Mouse (Mus musculus): ENCODE data around the gene Wfdc11. TPM values are rescaled to one million over a fixed set of nuclear protein-coding genes. Genes with fewer than 3 reads are reported as not detected.

Wfdc11 gene
- polyA plus RNA-seq, 1 experiment from 2014 or later = not detected

GRCm38 (mm10) chr2:164678848-164679625 is 5.2 kb upstream of the Wfdc11 start:
- peak overlapping the region; percentile 44 for H3K4me3 ChIP-seq
- no peaks in the 10 kb centered on the region for H3K9me3 ChIP-seq
- ATAC-seq (ENCODE audit: extremely low read depth, insufficient number of reproducible peaks, low FRiP score, low TSS enrichment) = no peak
- H3K4me2 ChIP-seq = peak overlapping the region; percentile 63
- WGBS = 21% methylated on average over 19 of the region's 19 CpGs
- no peak overlapping the region for H3K27ac ChIP-seq (replicated peaks)
- no peaks in the 10 kb centered on the region for H3K36me3 ChIP-seq
- H3K27me3 ChIP-seq (replicated peaks) = no peaks in the 10 kb centered on the region
- peaks cover 7% of the 10 kb centered on the region for H3K4me1 ChIP-seq
- H3K9ac ChIP-seq = peak overlapping the region; percentile 62

- H3K36me3 ChIP-seq = no peaks in the 10 kb centered on the region
- no peak overlapping the region for H3K4me2 ChIP-seq
- no peak overlapping the region for H3K4me3 ChIP-seq
- no peaks in the 10 kb centered on the region for H3K9me3 ChIP-seq
- no peak for ATAC-seq (ENCODE audit: extremely low read depth, insufficient number of reproducible peaks, low FRiP score, low TSS enrichment)
- no peak overlapping the region for H3K27ac ChIP-seq (replicated peaks)
- no peaks in the 10 kb centered on the region for H3K27me3 ChIP-seq (replicated peaks)
- WGBS = 70% methylated on average over 16 of the region's 16 CpGs
- H3K9ac ChIP-seq = no peak overlapping the region
- H3K4me1 ChIP-seq = peaks cover 7% of the 10 kb centered on the region
These were observed 3.2 kb upstream of the Wfdc11 start for GRCm38 (mm10) chr2:164676916-164677685.

- peaks cover 7% of the 10 kb centered on the region for H3K4me1 ChIP-seq
- no peak overlapping the region for H3K27ac ChIP-seq (replicated peaks)
- no peak overlapping the region for H3K9ac ChIP-seq
- H3K36me3 ChIP-seq = no peaks in the 10 kb centered on the region
- H3K4me3 ChIP-seq = no peak overlapping the region
- no peak for ATAC-seq (ENCODE audit: extremely low read depth, insufficient number of reproducible peaks, low FRiP score, low TSS enrichment)
- no peaks in the 10 kb centered on the region for H3K9me3 ChIP-seq
- no peak overlapping the region for H3K4me2 ChIP-seq
- H3K27me3 ChIP-seq (replicated peaks) = no peaks in the 10 kb centered on the region; the same call in 1 of the 2 replicates
- 71% methylated on average over 7 of the region's 7 CpGs for WGBS
These were observed 2.2 kb upstream of the Wfdc11 start for GRCm38 (mm10) chr2:164676103-164676502.

GRCm38 (mm10) chr2:164670938-164671337 is 2.9 kb downstream of the Wfdc11 start:
- no peaks in the 10 kb centered on the region for H3K4me1 ChIP-seq
- ATAC-seq (ENCODE audit: extremely low read depth, insufficient number of reproducible peaks, low FRiP score, low TSS enrichment) = no peak
- peaks cover 3% of the 10 kb centered on the region for H3K27me3 ChIP-seq (replicated peaks)
- H3K4me2 ChIP-seq = no peak overlapping the region
- 19% methylated on average over 1 of the region's 1 CpGs for WGBS
- H3K9ac ChIP-seq = no peak overlapping the region
- H3K9me3 ChIP-seq = 0 out of 2 replicates have a peak, but pooled peaks cover 3% of the 10 kb centered on the region
- H3K36me3 ChIP-seq = no peaks in the 10 kb centered on the region
- H3K27ac ChIP-seq (replicated peaks) = no peak overlapping the region
- H3K4me3 ChIP-seq = no peak overlapping the region

GRCm38 (mm10) chr2:164670261-164670660 is 3.6 kb downstream of the Wfdc11 start:
- H3K4me2 ChIP-seq = no peak overlapping the region
- H3K9me3 ChIP-seq = 0 out of 2 replicates have a peak, but pooled peaks cover 3% of the 10 kb centered on the region
- H3K27ac ChIP-seq (replicated peaks) = no peak overlapping the region
- H3K36me3 ChIP-seq = no peaks in the 10 kb centered on the region
- WGBS = 68% methylated on average over 5 of the region's 5 CpGs
- no peak overlapping the region for H3K9ac ChIP-seq
- peaks cover 3% of the 10 kb centered on the region for H3K27me3 ChIP-seq (replicated peaks)
- no peak for ATAC-seq (ENCODE audit: extremely low read depth, insufficient number of reproducible peaks, low FRiP score, low TSS enrichment)
- H3K4me3 ChIP-seq = no peak overlapping the region
- H3K4me1 ChIP-seq = no peaks in the 10 kb centered on the region

GRCm38 (mm10) chr2:164664851-164665250 is 9.0 kb downstream of the Wfdc11 start:
- H3K9me3 ChIP-seq = 0 out of 2 replicates have a peak, but pooled peaks cover 3% of the 10 kb centered on the region
- no peak overlapping the region for H3K27ac ChIP-seq (replicated peaks)
- no peaks in the 10 kb centered on the region for H3K27me3 ChIP-seq (replicated peaks)
- no peak overlapping the region for H3K9ac ChIP-seq
- H3K4me3 ChIP-seq = no peak overlapping the region
- H3K4me1 ChIP-seq = no peaks in the 10 kb centered on the region
- no peak for ATAC-seq (ENCODE audit: extremely low read depth, insufficient number of reproducible peaks, low FRiP score, low TSS enrichment)
- WGBS = 77% methylated on average over 7 of the region's 7 CpGs
- no peak overlapping the region for H3K4me2 ChIP-seq
- no peaks in the 10 kb centered on the region for H3K36me3 ChIP-seq

- Histone ChIP-seq H3K36me3 (no peaks in the 10 kb centered on the region), H3K4me2 (no peak within 1 kb of the TSS), H3K9me3 (no peaks in the 10 kb centered on the region), H3K4me3 (no peak within 1 kb of the TSS), H3K9ac (no peak within 1 kb of the TSS), H3K27ac (replicated peaks) (no peak within 1 kb of the TSS), H3K27me3 (replicated peaks) (peaks cover 11% of the 10 kb centered on the region), H3K4me1 (no peaks in the 10 kb centered on the region)
- WGBS = 76% methylated on average over 9 of the region's 9 CpGs
- ATAC-seq (ENCODE audit: extremely low read depth, insufficient number of reproducible peaks, low FRiP score, low TSS enrichment) = no peak
These were observed 17.4 kb downstream of the Wfdc11 start, which contains the start of gene Wfdc9 for GRCm38 (mm10) chr2:164656483-164656882. Gene Wfdc9 (minus strand): TSS chr2:164656583.

GRCm38 (mm10) chr2:164655858-164656257 is 18.0 kb downstream of the Wfdc11 start, which contains the start of gene Wfdc10:
Gene Wfdc10 (plus strand): TSS chr2:164656046.
- no peak within 1 kb of the TSS for H3K4me3 ChIP-seq
- no peaks in the 10 kb centered on the region for H3K4me1 ChIP-seq
- no peak for ATAC-seq (ENCODE audit: extremely low read depth, insufficient number of reproducible peaks, low FRiP score, low TSS enrichment)
- H3K9ac ChIP-seq = no peak within 1 kb of the TSS
- 16% methylated on average over 11 of the region's 11 CpGs for WGBS
- no peak within 1 kb of the TSS for H3K27ac ChIP-seq (replicated peaks)
- H3K9me3 ChIP-seq = no peaks in the 10 kb centered on the region
- no peak within 1 kb of the TSS for H3K4me2 ChIP-seq
- peaks cover 11% of the 10 kb centered on the region for H3K27me3 ChIP-seq (replicated peaks)
- H3K36me3 ChIP-seq = no peaks in the 10 kb centered on the region

- Histone ChIP-seq H3K4me2 (no peak overlapping the region), H3K9ac (no peak overlapping the region), H3K27me3 (replicated peaks) (no peaks in the 10 kb centered on the region), H3K27ac (replicated peaks) (no peak overlapping the region), H3K9me3 (peaks cover 4% of the 10 kb centered on the region; the same call in 1 of the 2 replicates), H3K4me3 (no peak overlapping the region), H3K4me1 (no peaks in the 10 kb centered on the region), H3K36me3 (no peaks in the 10 kb centered on the region)
- ATAC-seq (ENCODE audit: extremely low read depth, insufficient number of reproducible peaks, low FRiP score, low TSS enrichment) = no peak
- WGBS = 74% methylated on average over 13 of the region's 13 CpGs
These were observed 31.8 kb downstream of the Wfdc11 start for GRCm38 (mm10) chr2:164641881-164642673.

GRCm38 (mm10) chr2:164641129-164641528 is 32.8 kb downstream of the Wfdc11 start:
- H3K4me1 ChIP-seq = no peaks in the 10 kb centered on the region
- ATAC-seq (ENCODE audit: extremely low read depth, insufficient number of reproducible peaks, low FRiP score, low TSS enrichment) = no peak

GRCm38 (mm10) chr2:164638696-164639095 is 35.2 kb downstream of the Wfdc11 start, which contains the start of gene Wfdc16:
Gene Wfdc16 (minus strand): TSS chr2:164638796.
- no peak within 1 kb of the TSS for H3K9ac ChIP-seq
- H3K27ac ChIP-seq (replicated peaks) = no peak within 1 kb of the TSS
- no peak for ATAC-seq (ENCODE audit: extremely low read depth, insufficient number of reproducible peaks, low FRiP score, low TSS enrichment)
- no peaks in the 10 kb centered on the region for H3K4me1 ChIP-seq
- peaks cover 4% of the 10 kb centered on the region; the same call in 1 of the 2 replicates for H3K9me3 ChIP-seq
- no peaks in the 10 kb centered on the region for H3K27me3 ChIP-seq (replicated peaks)
- no peak within 1 kb of the TSS for H3K4me2 ChIP-seq
- 75% methylated on average over 3 of the region's 3 CpGs for WGBS
- no peaks in the 10 kb centered on the region for H3K36me3 ChIP-seq
- H3K4me3 ChIP-seq = no peak within 1 kb of the TSS

More at GRCm38 (mm10) chr2:164641129-164641528, 32.8 kb downstream of the Wfdc11 start:
- no peak overlapping the region for H3K9ac ChIP-seq
- H3K27me3 ChIP-seq (replicated peaks) = no peaks in the 10 kb centered on the region
- no peaks in the 10 kb centered on the region for H3K36me3 ChIP-seq
- H3K27ac ChIP-seq (replicated peaks) = no peak overlapping the region
- WGBS = 59% methylated on average over 7 of the region's 7 CpGs
- no peak overlapping the region for H3K4me2 ChIP-seq
- H3K4me3 ChIP-seq = no peak overlapping the region
- H3K9me3 ChIP-seq = peaks cover 4% of the 10 kb centered on the region; the same call in 1 of the 2 replicates

Data from heart, embryonic 13.5 days (tissue).